Mouse (Mus musculus) kidney, embryonic 16.5 days (tissue): ENCODE data around the gene Dpp6. TPM values are rescaled to one million over a fixed set of nuclear protein-coding genes. Genes with fewer than 3 reads are reported as not detected.

Experiments used
- ATAC-seq: fragments of 200-750 bp; cut with Nextera tagmentation; 2 replicates; pipeline ENCODE4 v1.8.0; 2017; ENCODE audit warnings: moderate TSS enrichment; ENCODE audit not compliant: low FRiP score, low TSS enrichment
- H3K27ac ChIP-seq: fragments of 300-500 bp; sonication (generic); 2 replicates; pipeline ENCODE4 v1.5.1; 2014; ENCODE audit warnings: low read length
- H3K27me3 ChIP-seq: fragments of 300-500 bp; sonication (generic); 2 replicates; pipeline ENCODE4 v1.6.1; 2014; ENCODE audit warnings: low read length, control low read depth, mixed read lengths; ENCODE audit not compliant: insufficient read depth
- H3K36me3 ChIP-seq: fragments of 300-500 bp; sonication (generic); 2 replicates; pipeline ENCODE4 v1.6.1; 2014; ENCODE audit warnings: low read length, control low read depth, mixed read lengths; ENCODE audit not compliant: insufficient read depth
- H3K4me1 ChIP-seq: fragments of 300-500 bp; sonication (generic); 2 replicates; pipeline ENCODE4 v1.6.1; 2014; ENCODE audit warnings: low read length, control low read depth, mixed read lengths; ENCODE audit not compliant: insufficient read depth
- H3K4me2 ChIP-seq: fragments of 300-500 bp; sonication (generic); replicated peaks from 2 replicates; pipeline ENCODE4 v1.6.1; 2014; ENCODE audit warnings: low read depth, low read length
- H3K4me3 ChIP-seq: fragments of 300-500 bp; sonication (generic); 2 replicates; pipeline ENCODE4 v1.5.1; 2014; ENCODE audit warnings: mild to moderate bottlenecking, low read length
- H3K9ac ChIP-seq: fragments of 300-500 bp; sonication (generic); replicated peaks from 2 replicates; pipeline ENCODE4 v1.6.1; 2014; ENCODE audit warnings: low read length
- H3K9me3 ChIP-seq: fragments of 300-500 bp; sonication (generic); 2 replicates; pipeline ENCODE4 v1.6.1; 2016; ENCODE audit warnings: low read length, control low read depth
- WGBS: fragments of 180-500 bp; shearing (Covaris S2); extraction: QIAGEN DNeasy Blood & Tissue Kit; methylation state at CpG from one replicate; pipeline ENCODE4 v1.1.7; 2014; 5-methylcytosine and 5-hydroxymethylcytosine counted together
- polyA plus RNA-seq: library from polyadenylated mRNA; unstranded; fragments of >200 nt; fragmentation: Nextera tagmentation; extraction: Ambion mirVana; gene quantifications from 2 replicates; pipeline ENCODE4 v1.2.1, GENCODE M21; 2015

Gene Dpp6
- polyA plus RNA-seq, 1 experiment from 2014 or later, result 3.6 TPM

GRCm38 (mm10) chr5:27081275-27081674, 264.3 kb downstream of the Dpp6 start:
- Histone ChIP-seq H3K27ac (no peak overlapping the region), H3K9ac (no peak overlapping the region), H3K4me1 (no peaks in the 10 kb centered on the region), H3K9me3 (no peaks in the 10 kb centered on the region), H3K36me3 (no peaks in the 10 kb centered on the region), H3K4me3 (no peak overlapping the region), H3K4me2 (no peak overlapping the region), H3K27me3 (no peaks in the 10 kb centered on the region; the same call in 1 of the 2 replicates)
- ATAC-seq, result no peak
- WGBS, result 71% methylated on average over 1 of the region's 1 CpGs

DNA sequence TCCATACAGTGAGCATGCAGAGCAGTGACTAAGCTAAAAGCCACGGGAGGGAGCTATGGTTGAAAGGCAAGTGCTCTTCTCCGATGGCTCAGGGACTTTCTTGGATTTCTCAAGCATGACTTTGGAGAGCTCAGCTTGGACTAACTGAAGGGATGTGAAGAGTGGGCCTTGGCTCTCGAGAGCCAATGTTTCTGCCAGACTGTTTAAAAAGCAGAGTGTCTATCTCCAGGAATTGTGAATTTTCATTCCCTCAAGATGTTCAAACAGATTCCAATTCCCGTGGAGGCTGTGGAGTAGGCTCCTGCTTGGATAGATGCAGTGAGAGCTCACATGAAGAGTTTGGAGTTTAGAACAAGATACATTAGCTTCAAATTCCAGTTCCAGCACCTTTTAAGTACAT, 266.8 kb downstream of the Dpp6 start:
- Histone ChIP-seq H3K9me3 (no peaks in the 10 kb centered on the region), H3K27me3 (no peaks in the 10 kb centered on the region; the same call in 1 of the 2 replicates), H3K27ac (no peak overlapping the region), H3K4me1 (no peaks in the 10 kb centered on the region), H3K4me3 (no peak overlapping the region), H3K9ac (no peak overlapping the region), H3K4me2 (no peak overlapping the region), H3K36me3 (no peaks in the 10 kb centered on the region)
- WGBS, result 72% methylated on average over 4 of the region's 4 CpGs
- no peak for ATAC-seq

- Histone ChIP-seq H3K9me3 (no peaks in the 10 kb centered on the region), H3K36me3 (no peaks in the 10 kb centered on the region), H3K4me1 (no peaks in the 10 kb centered on the region), H3K27me3 (no peaks in the 10 kb centered on the region), H3K4me3 (no peak overlapping the region), H3K4me2 (no peak overlapping the region), H3K27ac (no peak overlapping the region), H3K9ac (no peak overlapping the region)
- no peak for ATAC-seq
- 92% methylated on average over 1 of the region's 1 CpGs for WGBS
Measured at GRCm38 (mm10) chr5:27108221-27108620, 291.2 kb downstream of the Dpp6 start.

DNA sequence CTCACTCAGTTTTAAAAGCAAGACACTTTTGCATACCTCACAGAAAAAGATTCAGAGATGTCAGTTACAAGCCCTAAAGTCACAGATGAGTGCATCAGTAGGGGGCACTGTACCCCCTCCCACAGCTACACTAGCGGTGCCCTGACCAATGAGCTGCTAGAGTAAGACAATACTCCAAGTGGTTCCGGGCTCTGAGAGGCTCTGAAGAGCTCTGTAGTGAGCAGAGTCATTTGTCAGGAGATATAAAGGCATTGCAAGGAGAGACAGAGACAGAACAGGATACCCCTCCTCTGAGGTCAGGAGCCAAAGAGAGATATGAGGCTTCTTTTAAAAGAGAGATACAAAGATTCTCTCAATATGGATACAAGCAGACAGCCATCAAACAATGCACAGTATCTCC, 305.5 kb downstream of the Dpp6 start:
- no peak for ATAC-seq
- H3K9me3 ChIP-seq, result no peaks in the 10 kb centered on the region
- WGBS, result 24% methylated on average over 2 of the region's 2 CpGs

DNA sequence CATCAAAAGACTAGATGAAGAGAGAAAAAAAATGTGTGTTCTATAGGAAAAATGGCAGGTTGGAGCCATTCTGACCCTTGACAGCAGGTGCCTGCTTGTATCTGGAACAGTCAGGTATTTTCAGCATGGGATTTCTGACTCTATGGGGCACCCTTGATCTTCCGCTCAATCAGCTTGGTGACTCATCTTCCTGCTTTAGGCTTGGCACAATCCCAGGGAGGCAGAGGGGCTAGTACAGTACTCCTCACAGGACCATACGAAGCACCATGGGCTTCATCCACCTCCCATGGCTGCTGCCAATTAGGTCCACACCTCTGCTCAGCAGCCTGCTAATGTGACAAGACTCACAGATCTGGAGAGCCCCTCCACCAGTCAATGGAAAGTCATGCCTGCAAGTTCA, 305.9 kb downstream of the Dpp6 start:
- Histone ChIP-seq H3K27ac (no peak overlapping the region), H3K4me2 (no peak overlapping the region), H3K9ac (no peak overlapping the region), H3K4me1 (no peaks in the 10 kb centered on the region), H3K36me3 (no peaks in the 10 kb centered on the region), H3K9me3 (no peaks in the 10 kb centered on the region), H3K27me3 (no peaks in the 10 kb centered on the region), H3K4me3 (no peak overlapping the region)
- WGBS, result 86% methylated on average over 2 of the region's 2 CpGs
- ATAC-seq, result no peak

More for the DNA sequence above, 305.5 kb downstream of the Dpp6 start:
- Histone ChIP-seq H3K4me2 (no peak overlapping the region), H3K27ac (no peak overlapping the region), H3K9ac (no peak overlapping the region), H3K4me1 (no peaks in the 10 kb centered on the region), H3K4me3 (no peak overlapping the region), H3K27me3 (no peaks in the 10 kb centered on the region), H3K36me3 (no peaks in the 10 kb centered on the region)

- Histone ChIP-seq H3K9me3 (no peaks in the 10 kb centered on the region), H3K27ac (no peak overlapping the region), H3K4me2 (no peak overlapping the region), H3K27me3 (no peaks in the 10 kb centered on the region), H3K36me3 (no peaks in the 10 kb centered on the region), H3K9ac (no peak overlapping the region), H3K4me3 (no peak overlapping the region), H3K4me1 (no peaks in the 10 kb centered on the region)
- ATAC-seq, result no peak
- WGBS, result 71% methylated on average over 4 of the region's 4 CpGs
Measured at GRCm38 (mm10) chr5:27126034-27126433, 309.0 kb downstream of the Dpp6 start.

- Histone ChIP-seq H3K9me3 (no peaks in the 10 kb centered on the region), H3K4me1 (no peaks in the 10 kb centered on the region), H3K4me2 (no peak overlapping the region), H3K27ac (no peak overlapping the region), H3K27me3 (no peaks in the 10 kb centered on the region), H3K36me3 (no peaks in the 10 kb centered on the region), H3K4me3 (no peak overlapping the region), H3K9ac (no peak overlapping the region)
- WGBS, result 82% methylated on average over 3 of the region's 3 CpGs
- no peak for ATAC-seq
Measured at GRCm38 (mm10) chr5:27133196-27133595, 316.2 kb downstream of the Dpp6 start.

GRCm38 (mm10) chr5:27134436-27135005, 317.5 kb downstream of the Dpp6 start:
- Histone ChIP-seq H3K36me3 (no peaks in the 10 kb centered on the region), H3K4me3 (no peak overlapping the region), H3K4me2 (no peak overlapping the region), H3K27me3 (no peaks in the 10 kb centered on the region), H3K9me3 (no peaks in the 10 kb centered on the region), H3K4me1 (no peaks in the 10 kb centered on the region), H3K9ac (no peak overlapping the region), H3K27ac (no peak overlapping the region)
- no peak for ATAC-seq
- 75% methylated on average over 2 of the region's 2 CpGs for WGBS

DNA sequence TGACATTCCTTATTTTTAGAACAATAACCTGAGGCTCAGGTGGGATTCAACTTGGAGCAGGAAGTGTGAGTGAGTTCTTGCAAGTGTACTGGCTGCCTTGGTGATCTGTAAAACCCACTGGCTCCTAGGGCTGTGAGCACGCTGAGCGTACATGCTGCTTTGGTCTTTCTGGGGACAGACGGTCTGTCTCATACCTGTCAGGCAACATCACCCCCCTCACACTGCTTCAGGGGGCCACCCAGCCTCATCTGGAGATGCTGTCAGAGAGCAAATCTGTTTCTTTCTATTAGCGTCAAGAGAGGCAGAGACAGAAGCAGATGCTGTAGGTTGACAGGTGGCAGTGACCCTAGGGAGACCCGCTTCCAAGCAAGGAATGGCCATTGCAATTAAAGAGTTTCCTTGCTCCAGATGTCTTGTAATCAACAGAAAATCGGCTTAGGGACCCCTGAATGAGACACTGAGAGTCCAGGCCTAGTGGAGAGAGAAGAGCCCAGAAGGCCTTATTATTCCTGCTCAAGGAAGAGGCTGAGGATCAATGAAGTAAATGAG, 330.5 kb downstream of the Dpp6 start:
- Histone ChIP-seq H3K9ac (no peak overlapping the region), H3K9me3 (no peaks in the 10 kb centered on the region), H3K27ac (no peak overlapping the region), H3K4me3 (no peak overlapping the region), H3K4me1 (no peaks in the 10 kb centered on the region), H3K4me2 (no peak overlapping the region), H3K36me3 (no peaks in the 10 kb centered on the region), H3K27me3 (no peaks in the 10 kb centered on the region)
- ATAC-seq, result no peak
- 76% methylated on average over 6 of the region's 6 CpGs for WGBS

GRCm38 (mm10) chr5:27151017-27151416, 334.0 kb downstream of the Dpp6 start:
- Histone ChIP-seq H3K4me1 (no peaks in the 10 kb centered on the region), H3K36me3 (no peaks in the 10 kb centered on the region), H3K4me2 (no peak overlapping the region), H3K9ac (no peak overlapping the region), H3K27ac (no peak overlapping the region), H3K9me3 (no peaks in the 10 kb centered on the region), H3K4me3 (no peak overlapping the region), H3K27me3 (no peaks in the 10 kb centered on the region)
- 59% methylated on average over 1 of the region's 1 CpGs for WGBS
- no peak for ATAC-seq
